Mouse (Mus musculus): Measurements from ENCODE around the gene Mnt. TPM values are rescaled to one million over a fixed set of nuclear protein-coding genes. Genes with fewer than 3 reads are reported as not detected.

The Mnt gene
- polyA plus RNA-seq, 1 experiment: 14.4 TPM

GRCm38 (mm10) chr11:74843435-74843714, 12.7 kb downstream of the Mnt start:
- TF ChIP-seq CTCF (IDR thresholded peaks at IDR 0.05; ENCODE audit: borderline replicate concordance, insufficient read depth, low read length) (no peak), POLR2A (IDR thresholded peaks at IDR 0.05; ENCODE audit: low read depth, low read length) (no peak)
- Histone ChIP-seq H3K27ac (ENCODE audit: insufficient read depth, low read length) (no peak overlapping the region), H3K4me3 (ENCODE audit: insufficient read depth, low read length) (no peak overlapping the region), H3K4me1 (ENCODE audit: control insufficient read depth, insufficient read depth, low read length) (peaks cover 5% of the 10 kb centered on the region)

GRCm38 (mm10) chr11:74843761-74844160, 13.0 kb downstream of the Mnt start:
- H3K4me1 ChIP-seq (ENCODE audit: control insufficient read depth, insufficient read depth, low read length): peaks cover 5% of the 10 kb centered on the region
- H3K4me3 ChIP-seq (ENCODE audit: insufficient read depth, low read length): no peak overlapping the region
- TF ChIP-seq POLR2A (IDR thresholded peaks at IDR 0.05; ENCODE audit: low read depth, low read length): no peak
- TF ChIP-seq CTCF (IDR thresholded peaks at IDR 0.05; ENCODE audit: borderline replicate concordance, insufficient read depth, low read length): no peak
- no peak overlapping the region for H3K27ac ChIP-seq (ENCODE audit: insufficient read depth, low read length)

- Histone ChIP-seq H3K4me1 (ENCODE audit: control insufficient read depth, insufficient read depth, low read length) (0 out of 2 replicates have a peak, but pooled peaks cover 2% of the 10 kb centered on the region), H3K27ac (ENCODE audit: insufficient read depth, low read length) (no peak overlapping the region), H3K4me3 (ENCODE audit: insufficient read depth, low read length) (no peak overlapping the region)
- TF ChIP-seq CTCF (IDR thresholded peaks at IDR 0.05; ENCODE audit: borderline replicate concordance, insufficient read depth, low read length): no peak
- TF ChIP-seq POLR2A (IDR thresholded peaks at IDR 0.05; ENCODE audit: low read depth, low read length): no peak
Observed at GRCm38 (mm10) chr11:74845784-74846183, 15.1 kb downstream of the Mnt start.

GRCm38 (mm10) chr11:74847919-74848521, 17.3 kb downstream of the Mnt start:
- Histone ChIP-seq H3K4me1 (ENCODE audit: control insufficient read depth, insufficient read depth, low read length) (0 out of 2 replicates have a peak, but pooled peaks cover 2% of the 10 kb centered on the region), H3K27ac (ENCODE audit: insufficient read depth, low read length) (no peak overlapping the region), H3K4me3 (ENCODE audit: insufficient read depth, low read length) (no peak overlapping the region)
- TF ChIP-seq CTCF (IDR thresholded peaks at IDR 0.05; ENCODE audit: borderline replicate concordance, insufficient read depth, low read length) (peak; percentile 77), POLR2A (IDR thresholded peaks at IDR 0.05; ENCODE audit: low read depth, low read length) (no peak)

- no peak for TF ChIP-seq CTCF (IDR thresholded peaks at IDR 0.05; ENCODE audit: borderline replicate concordance, insufficient read depth, low read length)
- no peak for TF ChIP-seq POLR2A (IDR thresholded peaks at IDR 0.05; ENCODE audit: low read depth, low read length)
- Histone ChIP-seq H3K27ac (ENCODE audit: insufficient read depth, low read length) (no peak overlapping the region), H3K4me3 (ENCODE audit: insufficient read depth, low read length) (no peak overlapping the region), H3K4me1 (ENCODE audit: control insufficient read depth, insufficient read depth, low read length) (no peaks in the 10 kb centered on the region)
Observed at GRCm38 (mm10) chr11:74850998-74851661, 20.4 kb downstream of the Mnt start.

GRCm38 (mm10) chr11:74857756-74858155, 27.0 kb downstream of the Mnt start:
- H3K4me1 ChIP-seq (ENCODE audit: control insufficient read depth, insufficient read depth, low read length): peaks cover 4% of the 10 kb centered on the region; the same call in 1 of the 2 replicates
- H3K4me3 ChIP-seq (ENCODE audit: insufficient read depth, low read length): no peak overlapping the region
- TF ChIP-seq POLR2A (IDR thresholded peaks at IDR 0.05; ENCODE audit: low read depth, low read length) (no peak), CTCF (IDR thresholded peaks at IDR 0.05; ENCODE audit: borderline replicate concordance, insufficient read depth, low read length) (no peak)
- no peak overlapping the region for H3K27ac ChIP-seq (ENCODE audit: insufficient read depth, low read length)

GRCm38 (mm10) chr11:74862129-74862528, 31.4 kb downstream of the Mnt start:
- Histone ChIP-seq H3K4me1 (ENCODE audit: control insufficient read depth, insufficient read depth, low read length) (peaks cover 4% of the 10 kb centered on the region; the same call in 1 of the 2 replicates), H3K27ac (ENCODE audit: insufficient read depth, low read length) (no peak overlapping the region), H3K4me3 (ENCODE audit: insufficient read depth, low read length) (no peak overlapping the region)
- TF ChIP-seq CTCF (IDR thresholded peaks at IDR 0.05; ENCODE audit: borderline replicate concordance, insufficient read depth, low read length) (no peak), POLR2A (IDR thresholded peaks at IDR 0.05; ENCODE audit: low read depth, low read length) (no peak)

GRCm38 (mm10) chr11:74863471-74863870, 32.8 kb downstream of the Mnt start:
- H3K4me1 ChIP-seq (ENCODE audit: control insufficient read depth, insufficient read depth, low read length): peaks cover 4% of the 10 kb centered on the region; the same call in 1 of the 2 replicates
- H3K4me3 ChIP-seq (ENCODE audit: insufficient read depth, low read length): no peak overlapping the region
- H3K27ac ChIP-seq (ENCODE audit: insufficient read depth, low read length): no peak overlapping the region
- no peak for TF ChIP-seq POLR2A (IDR thresholded peaks at IDR 0.05; ENCODE audit: low read depth, low read length)
- TF ChIP-seq CTCF (IDR thresholded peaks at IDR 0.05; ENCODE audit: borderline replicate concordance, insufficient read depth, low read length): peak; percentile 55; the same call in 1 of the 2 replicates

- TF ChIP-seq CTCF (IDR thresholded peaks at IDR 0.05; ENCODE audit: borderline replicate concordance, insufficient read depth, low read length): no peak
- TF ChIP-seq POLR2A (IDR thresholded peaks at IDR 0.05; ENCODE audit: low read depth, low read length): no peak
- peaks cover 4% of the 10 kb centered on the region; the same call in 1 of the 2 replicates for H3K4me1 ChIP-seq (ENCODE audit: control insufficient read depth, insufficient read depth, low read length)
- no peak overlapping the region for H3K4me3 ChIP-seq (ENCODE audit: insufficient read depth, low read length)
- no peak overlapping the region for H3K27ac ChIP-seq (ENCODE audit: insufficient read depth, low read length)
Observed at GRCm38 (mm10) chr11:74864421-74864820, 33.7 kb downstream of the Mnt start.

GRCm38 (mm10) chr11:74865252-74865651, 34.5 kb downstream of the Mnt start:
- Histone ChIP-seq H3K27ac (ENCODE audit: insufficient read depth, low read length) (no peak overlapping the region), H3K4me3 (ENCODE audit: insufficient read depth, low read length) (no peak overlapping the region), H3K4me1 (ENCODE audit: control insufficient read depth, insufficient read depth, low read length) (peaks cover 4% of the 10 kb centered on the region; the same call in 1 of the 2 replicates)
- TF ChIP-seq CTCF (IDR thresholded peaks at IDR 0.05; ENCODE audit: borderline replicate concordance, insufficient read depth, low read length): no peak
- no peak for TF ChIP-seq POLR2A (IDR thresholded peaks at IDR 0.05; ENCODE audit: low read depth, low read length)

All from embryonic fibroblast, embryonic 13.5 days (primary cell).